Mouse (Mus musculus) adrenal gland, postnatal 14 days (tissue): ENCODE results near the gene Tmem121. TPM values are rescaled to one million over a fixed set of nuclear protein-coding genes. Genes with fewer than 3 reads are reported as not detected.
"Not testable (repeated sequence)": the region's sequence is repeated elsewhere in the genome, so short reads cannot be mapped to it uniquely, and the experiment has no call there.

Experiments
- DNase-seq: peaks from one replicate; pipeline ENCODE4 v3.0.0; 2021; ENCODE audit warnings: mixed read lengths
- total RNA-seq: library from RNA; stranded (reverse); gene quantifications from 2 replicates; pipeline ENCODE4 v1.2.3, GENCODE M21; 2021

Tmem121 gene
- total RNA-seq, 1 experiment from 2014 or later, result 3.4 TPM

GRCm38 (mm10) chr12:113187584-113188295, 2.0 kb downstream of the Tmem121 start:
- peak; percentile 91 for DNase-seq

GRCm38 (mm10) chr12:113188349-113189055, 2.8 kb downstream of the Tmem121 start:
- DNase-seq, result no peak

GRCm38 (mm10) chr12:113193423-113193822, 7.7 kb downstream of the Tmem121 start:
- DNase-seq, result no peak

- not testable (repeated sequence) for DNase-seq
Measured at GRCm38 (mm10) chr12:113199132-113199531, 13.4 kb downstream of the Tmem121 start.

- DNase-seq, result peak; percentile 70
Measured at GRCm38 (mm10) chr12:113201301-113201700, 15.6 kb downstream of the Tmem121 start.

GRCm38 (mm10) chr12:113202008-113202407, 16.3 kb downstream of the Tmem121 start:
- no peak for DNase-seq

- no peak for DNase-seq
Measured at GRCm38 (mm10) chr12:113203522-113203921, 17.8 kb downstream of the Tmem121 start.

GRCm38 (mm10) chr12:113205251-113205942, 19.7 kb downstream of the Tmem121 start:
- peak; percentile 41 for DNase-seq

- peak; percentile 39 for DNase-seq
Measured at GRCm38 (mm10) chr12:113207737-113208136, 22.0 kb downstream of the Tmem121 start.

GRCm38 (mm10) chr12:113210586-113211378, 25.1 kb downstream of the Tmem121 start:
- peak; percentile 35 for DNase-seq

- no peak for DNase-seq
Measured at GRCm38 (mm10) chr12:113211772-113212171, 26.0 kb downstream of the Tmem121 start.

GRCm38 (mm10) chr12:113212326-113212924, 26.7 kb downstream of the Tmem121 start:
- DNase-seq, result no peak

- DNase-seq, result no peak
Measured at GRCm38 (mm10) chr12:113213226-113213625, 27.5 kb downstream of the Tmem121 start.

- DNase-seq, result no peak
Measured at GRCm38 (mm10) chr12:113214072-113214808, 28.5 kb downstream of the Tmem121 start.

- no peak for DNase-seq
Measured at GRCm38 (mm10) chr12:113214972-113215666, 29.4 kb downstream of the Tmem121 start.

- DNase-seq, result peak; percentile 83
Measured at GRCm38 (mm10) chr12:113215667-113216346, 30.1 kb downstream of the Tmem121 start.

GRCm38 (mm10) chr12:113217306-113218242, 31.8 kb downstream of the Tmem121 start:
- peak; percentile 75 for DNase-seq

- DNase-seq, result peak; percentile 70
Measured at GRCm38 (mm10) chr12:113219867-113220266, 34.1 kb downstream of the Tmem121 start.

GRCm38 (mm10) chr12:113220447-113220846, 34.7 kb downstream of the Tmem121 start:
- DNase-seq, result peak; percentile 75
